Mouse (Mus musculus) frontal cortex, adult 2 months (tissue): ENCODE data around the gene Trpc1. TPM values are rescaled to one million over a fixed set of nuclear protein-coding genes. Genes with fewer than 3 reads are reported as not detected.
A peak's percentile ranks its signal among the peaks of the same experiment; 100 is the strongest.

Experiments used
- DNase-seq, 2 experiments: peaks; one replicate each; pipeline ENCODE4 v3.0.0; 2022; ENCODE audit warnings: low spot score in 1 of 2; ENCODE audit errors: extremely low spot score in 1 of 2
- polyA plus RNA-seq: library from polyadenylated mRNA; depleted of rRNA; stranded (reverse); fragments of >200 nt; gene quantifications from 2 replicates; pipeline ENCODE4 v1.2.3, GENCODE M21; 2012

Trpc1 gene
- polyA plus RNA-seq, 1 experiment: 22.4 TPM

DNA sequence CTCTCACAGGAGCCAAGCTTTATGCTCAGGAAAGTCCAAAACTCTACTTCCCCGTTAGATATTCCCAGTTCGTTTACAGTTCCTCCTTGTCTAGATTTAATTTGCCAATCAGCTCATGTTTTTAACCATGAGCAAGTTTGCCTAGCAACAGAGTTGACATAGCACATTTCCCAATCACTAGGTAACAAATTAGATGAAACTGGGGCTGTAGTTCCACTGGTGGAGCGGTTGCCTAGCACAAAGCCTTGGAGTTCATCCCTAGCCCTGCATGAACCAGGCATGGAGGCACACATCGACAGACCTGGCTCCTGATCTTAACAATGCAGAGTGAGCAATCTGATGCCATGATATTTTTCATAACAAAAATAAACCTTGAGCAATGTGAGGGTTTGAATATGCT is 50.9 kb downstream of the Trpc1 start:
- DNase-seq: no peak

- DNase-seq: peak in 1 of 2 experiments; percentile 69
These were observed 52.4 kb downstream of the Trpc1 start for GRCm38 (mm10) chr9:95697808-95698207.

DNA sequence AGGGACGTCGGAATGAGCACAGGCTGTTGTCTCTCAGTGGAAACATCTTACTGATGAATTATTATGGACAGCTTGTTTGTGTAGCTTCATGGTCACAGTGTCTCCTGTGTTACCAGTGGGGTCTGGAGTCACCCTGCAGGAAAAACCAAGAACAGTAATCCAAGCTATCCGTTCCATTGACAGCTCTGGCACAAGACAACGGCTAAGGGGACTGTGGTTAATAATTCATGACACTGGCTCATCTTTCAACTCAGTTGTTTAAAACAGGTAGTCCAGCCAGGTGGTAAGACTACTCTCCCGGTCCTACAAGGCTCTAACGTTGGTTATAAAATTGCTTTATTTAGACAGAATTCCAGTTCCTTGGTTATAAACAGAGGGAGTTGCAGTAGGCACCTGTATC is 53.6 kb downstream of the Trpc1 start:
- DNase-seq: no peak

- no peak for DNase-seq
These were observed 55.2 kb downstream of the Trpc1 start for GRCm38 (mm10) chr9:95695023-95695422.

- no peak for DNase-seq
These were observed 55.6 kb downstream of the Trpc1 start for GRCm38 (mm10) chr9:95694526-95694925.

GRCm38 (mm10) chr9:95693528-95694100 is 56.6 kb downstream of the Trpc1 start:
- DNase-seq: no peak

GRCm38 (mm10) chr9:95692823-95693222 is 57.4 kb downstream of the Trpc1 start:
- DNase-seq: no peak

- peak in 1 of 2 experiments; percentile 38 for DNase-seq
These were observed 62.1 kb downstream of the Trpc1 start for GRCm38 (mm10) chr9:95688064-95688463.

DNA sequence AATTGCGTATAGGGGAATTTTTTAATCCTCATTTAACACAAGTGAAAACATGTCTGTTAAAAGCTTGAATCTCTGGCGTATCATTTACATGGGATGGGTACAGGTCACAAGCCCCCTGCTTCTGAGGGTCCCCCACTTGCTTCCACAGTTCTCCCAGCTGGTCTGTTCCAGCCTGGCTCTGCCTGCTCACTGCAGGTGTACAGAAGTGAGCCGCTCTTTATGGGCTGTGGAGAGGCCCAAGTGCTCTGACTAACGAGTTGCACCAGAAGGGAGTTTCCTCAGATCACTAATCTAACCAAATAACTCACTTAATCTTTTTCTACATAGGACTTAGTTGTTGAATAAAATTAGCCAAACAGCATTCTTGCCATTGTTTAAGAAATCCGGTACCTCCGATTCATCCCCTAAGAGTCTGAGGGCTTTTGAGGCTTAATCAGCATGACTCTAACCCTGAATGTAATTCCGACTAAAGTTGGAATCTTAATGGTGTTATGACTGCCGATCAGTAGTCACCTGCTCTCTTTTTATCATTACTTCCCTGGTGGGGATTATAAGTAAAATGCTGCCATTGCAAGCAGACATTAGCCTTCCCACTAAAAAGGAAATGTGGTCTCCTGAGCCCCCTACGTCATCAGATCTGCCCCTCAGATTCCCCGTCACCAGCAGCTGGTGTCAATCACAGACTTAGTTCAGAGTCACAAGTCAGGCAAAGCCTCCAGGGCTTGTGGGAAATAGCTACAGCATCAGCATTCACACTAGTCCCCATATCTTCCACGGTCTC is 64.3 kb downstream of the Trpc1 start:
- DNase-seq: no peak

DNA sequence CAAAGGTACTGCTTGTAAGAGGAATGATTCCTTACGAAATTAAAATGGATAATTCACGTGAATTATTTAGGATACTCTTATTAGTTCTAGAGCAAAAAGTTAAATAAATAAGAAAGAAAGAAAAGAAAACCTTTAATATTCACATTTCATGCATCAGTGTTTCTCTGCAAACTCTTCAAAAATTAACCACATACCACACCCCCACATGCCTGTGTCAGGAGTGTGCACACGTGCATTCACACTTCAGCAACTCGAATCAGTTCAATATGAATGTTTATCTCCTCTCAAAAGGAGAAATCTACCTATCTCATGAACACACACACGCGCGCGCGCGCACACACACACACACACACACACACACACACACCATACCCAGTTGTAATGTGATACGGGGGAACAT is 69.5 kb downstream of the Trpc1 start:
- DNase-seq: no peak

DNA sequence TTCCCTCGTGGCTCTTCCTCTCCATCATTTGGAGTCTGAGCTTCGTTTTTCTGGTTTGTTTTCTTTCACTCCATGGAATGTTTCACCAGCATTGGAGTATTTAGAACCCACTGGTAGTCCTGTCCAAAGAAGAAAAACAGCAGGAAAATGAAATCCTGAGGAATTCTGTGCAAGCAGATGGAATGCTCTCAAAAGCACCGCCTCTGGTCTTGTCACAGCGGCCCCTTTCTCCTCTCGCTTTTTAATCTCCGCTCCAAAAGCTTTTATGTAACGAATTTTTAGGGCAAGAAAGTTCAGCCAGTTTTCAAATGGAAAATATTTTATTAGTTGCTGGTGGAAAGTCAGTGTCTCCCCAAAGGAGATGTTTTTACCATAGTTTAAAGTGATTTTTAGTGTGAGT is 70.2 kb downstream of the Trpc1 start:
- DNase-seq: no peak

GRCm38 (mm10) chr9:95676021-95676420 is 74.2 kb downstream of the Trpc1 start:
- DNase-seq: no peak

DNA sequence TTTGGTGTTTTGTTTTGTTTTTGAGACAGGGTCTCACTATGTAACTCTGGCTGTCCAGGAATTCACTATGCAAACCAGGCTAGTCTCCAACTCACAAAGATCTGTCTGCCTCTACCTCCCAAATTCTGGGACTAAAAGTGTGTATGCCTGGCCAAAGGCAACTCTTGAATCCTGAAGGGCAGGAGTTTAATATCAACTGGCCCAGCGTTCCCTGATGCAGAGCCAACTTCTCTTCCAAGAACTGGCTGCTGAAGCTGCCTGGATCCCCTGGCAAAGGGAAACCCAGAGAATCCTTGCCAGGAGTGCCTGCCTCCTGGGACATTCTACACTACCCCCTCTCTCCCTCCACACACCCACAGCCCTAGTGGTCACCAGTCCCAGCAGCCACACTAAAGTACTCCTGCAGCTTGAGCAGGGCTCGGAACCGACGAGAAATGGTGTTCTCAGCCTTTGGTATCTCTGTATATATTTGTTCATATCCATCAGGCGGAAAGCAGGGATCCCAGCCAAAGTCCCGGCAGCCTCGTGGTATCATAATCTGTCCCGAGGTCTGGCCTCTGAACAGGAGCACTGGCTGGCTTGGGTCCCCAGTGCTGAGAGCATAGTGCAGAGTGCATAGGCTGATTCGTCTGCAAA is 75.0 kb downstream of the Trpc1 start:
- DNase-seq: peak in 1 of 2 experiments; percentile 32

DNA sequence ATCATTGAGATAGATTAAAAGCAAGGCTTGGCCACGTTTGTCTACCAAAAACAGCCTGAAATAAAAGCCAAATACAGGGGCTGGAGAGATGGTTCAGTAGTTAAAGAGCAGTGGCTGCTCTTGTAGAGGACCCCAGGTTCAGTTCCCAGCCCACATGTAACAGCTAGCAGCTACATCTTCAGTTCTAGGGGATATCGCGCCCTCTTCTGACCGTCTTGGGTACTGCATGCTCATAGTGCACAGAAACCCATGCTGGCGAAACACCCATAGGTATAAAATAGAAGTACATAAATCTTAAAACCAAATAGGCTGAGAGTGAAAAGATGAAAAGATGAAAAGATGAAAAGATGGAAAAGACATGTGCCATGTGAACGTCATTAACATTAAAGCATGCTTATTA is 77.4 kb downstream of the Trpc1 start:
- DNase-seq: no peak

DNA sequence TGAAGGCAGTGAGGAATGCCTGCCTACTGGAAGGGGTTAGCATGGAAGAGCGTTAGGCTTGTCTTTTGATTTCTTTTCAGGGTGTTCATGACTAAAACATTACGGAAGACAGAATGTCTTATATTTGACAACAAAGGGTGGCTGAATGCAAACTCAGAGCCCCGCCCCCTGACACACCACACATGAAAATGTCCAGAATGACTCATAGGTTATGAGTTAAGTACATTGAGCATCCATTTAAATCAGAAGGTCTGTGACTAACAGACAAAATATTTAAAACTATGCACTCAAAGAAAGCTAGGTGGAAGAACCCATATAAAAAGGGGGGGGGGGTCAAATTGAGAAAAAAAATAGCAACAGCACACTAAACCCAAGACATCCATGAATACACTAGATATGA is 77.8 kb downstream of the Trpc1 start:
- DNase-seq: no peak

GRCm38 (mm10) chr9:95668306-95668705 is 81.9 kb downstream of the Trpc1 start:
- DNase-seq: no peak

DNA sequence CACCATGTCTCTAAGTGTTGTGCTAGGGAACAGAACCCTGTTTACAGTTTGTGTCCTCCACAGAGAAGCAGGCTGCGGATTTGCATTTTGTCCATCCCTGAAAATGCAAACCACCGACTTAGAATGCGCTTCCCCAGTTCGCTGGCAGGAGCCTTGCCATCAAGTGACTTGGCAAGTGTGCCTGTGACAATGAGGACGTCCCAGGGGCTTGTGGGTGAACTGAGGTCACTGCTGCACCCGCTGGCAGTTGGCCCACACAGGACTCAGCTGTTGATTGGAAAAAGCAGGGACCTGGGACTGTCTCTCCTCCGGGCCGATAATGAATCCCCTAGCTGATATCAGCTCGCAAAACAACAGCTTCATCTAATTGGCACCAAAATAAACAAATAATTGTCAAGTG is 82.3 kb downstream of the Trpc1 start:
- peak; percentile 20 to 54 for DNase-seq

- DNase-seq: no peak
These were observed 84.3 kb downstream of the Trpc1 start for GRCm38 (mm10) chr9:95665835-95666234.

GRCm38 (mm10) chr9:95664290-95664989 is 85.7 kb downstream of the Trpc1 start:
- peak in 1 of 2 experiments; percentile 56 for DNase-seq

GRCm38 (mm10) chr9:95657941-95658340 is 92.2 kb downstream of the Trpc1 start:
- no peak for DNase-seq
